Mouse (Mus musculus): ENCODE results near the gene Adgrb3.
A peak's percentile ranks its signal among the peaks of the same experiment; 100 is the strongest.

Gene Adgrb3

DNA sequence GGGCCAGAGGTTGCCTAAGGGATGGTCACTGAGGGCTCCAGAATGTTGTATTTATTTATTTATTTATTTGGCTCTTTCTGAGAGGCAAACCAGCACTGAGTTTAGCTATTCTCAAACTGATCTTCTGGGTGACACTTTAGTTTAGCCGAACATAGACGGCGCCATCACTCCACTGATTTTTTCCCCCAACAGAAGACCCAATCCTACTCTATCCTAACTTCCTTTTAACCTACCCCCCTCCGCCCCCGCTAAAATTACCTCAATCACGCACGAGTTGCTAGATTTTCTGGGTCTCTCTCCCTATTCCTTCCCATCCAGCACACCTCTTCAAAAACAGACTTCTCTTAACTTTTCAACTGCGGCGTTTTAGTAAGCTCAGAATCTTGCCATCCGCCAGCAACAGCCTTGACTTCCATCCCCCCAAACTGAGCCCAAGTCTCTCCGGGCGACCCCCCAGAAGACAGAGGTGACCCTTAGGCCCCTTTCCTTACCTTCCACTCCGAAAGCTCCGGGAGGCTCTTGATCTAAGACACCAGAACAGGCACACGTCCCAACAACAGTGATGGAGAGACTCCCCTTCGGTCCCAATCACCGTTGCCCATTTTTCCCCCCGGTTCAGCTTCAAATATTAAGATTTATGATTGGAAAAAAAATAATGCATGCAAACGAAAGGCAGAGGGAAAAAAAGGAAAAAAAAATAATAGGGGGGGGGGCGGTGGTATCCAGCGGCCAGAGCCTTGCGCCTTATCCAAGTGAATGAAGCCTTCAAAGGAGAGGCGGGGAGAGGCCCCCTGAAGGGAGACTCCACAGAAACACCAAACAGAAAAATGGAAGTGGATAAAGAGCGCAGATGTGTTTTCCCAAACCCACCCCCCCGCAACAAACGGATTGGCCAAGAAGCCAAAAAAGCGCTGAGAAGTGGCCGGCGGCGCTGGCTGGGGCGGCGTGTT, at the start of gene Adgrb3:
Gene Adgrb3 (minus strand): TSS at position 737 of the 950 bp plus-strand sequence.
- no peak for DNase-seq

DNA sequence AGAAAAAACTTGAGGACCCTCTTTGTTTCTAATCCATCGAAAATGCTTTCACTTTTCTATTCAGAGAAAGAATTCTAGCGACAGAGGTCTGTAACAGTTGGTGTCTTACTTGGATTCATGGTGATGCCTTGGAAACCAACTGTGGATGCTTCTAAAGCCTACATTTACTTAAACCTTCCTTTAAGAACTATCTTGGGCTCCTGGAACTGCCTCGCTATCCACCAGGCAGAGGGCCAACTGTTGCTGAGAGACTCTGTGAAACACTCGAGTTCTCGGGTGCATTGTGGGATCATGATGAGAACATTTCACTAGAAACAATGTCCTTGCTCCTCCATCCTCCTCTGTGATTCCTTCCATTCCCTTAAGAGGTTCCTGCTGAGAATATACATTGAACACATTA, 48.0 kb upstream of the Adgrb3 start:
- DNase-seq, result no peak

DNA sequence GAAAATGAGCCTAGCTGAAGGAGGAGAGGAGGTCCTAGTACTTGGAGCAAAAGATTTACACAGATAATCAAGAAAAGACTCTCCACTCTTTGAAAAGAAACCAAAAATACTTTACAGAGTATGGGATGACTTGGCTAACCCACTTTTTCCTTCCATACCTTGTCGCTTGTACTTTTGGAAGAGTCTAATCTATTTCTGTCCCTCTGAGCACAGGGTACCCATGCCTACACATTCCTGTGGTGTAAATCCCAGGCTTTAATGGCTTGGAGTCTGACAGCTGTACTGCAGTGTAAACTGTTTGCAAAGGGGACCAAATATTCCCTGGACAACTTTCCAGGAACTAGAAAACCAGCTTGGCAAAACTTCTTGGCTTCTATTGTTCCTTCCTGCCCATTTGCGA, 28.0 kb upstream of the Adgrb3 start:
- no peak for DNase-seq

DNA sequence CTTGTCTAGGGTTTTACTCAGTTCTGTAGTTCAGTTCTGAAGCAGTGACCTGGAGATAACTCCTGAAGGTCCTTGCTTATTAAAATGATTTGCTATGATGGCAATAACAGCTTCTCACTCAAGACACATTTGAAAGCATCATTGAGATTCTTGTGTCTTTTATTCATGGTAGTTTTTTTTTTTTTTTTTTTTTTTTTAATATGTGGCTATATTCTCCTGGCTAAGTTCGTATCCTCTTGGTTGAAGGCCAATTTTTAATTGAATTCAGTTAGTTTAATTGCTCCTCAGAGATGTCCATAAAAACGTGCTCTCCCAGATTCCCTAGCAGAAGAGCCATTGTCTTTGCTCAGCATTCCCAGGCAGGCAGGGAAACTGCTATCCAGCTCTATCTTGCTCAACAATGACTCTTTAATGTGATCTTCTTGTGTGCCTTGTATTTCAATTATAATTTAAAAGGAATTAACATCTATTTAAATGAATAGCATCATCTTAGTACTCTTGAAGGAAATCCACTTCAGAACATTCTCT, 25.0 kb upstream of the Adgrb3 start:
- DNase-seq, result no peak

DNA sequence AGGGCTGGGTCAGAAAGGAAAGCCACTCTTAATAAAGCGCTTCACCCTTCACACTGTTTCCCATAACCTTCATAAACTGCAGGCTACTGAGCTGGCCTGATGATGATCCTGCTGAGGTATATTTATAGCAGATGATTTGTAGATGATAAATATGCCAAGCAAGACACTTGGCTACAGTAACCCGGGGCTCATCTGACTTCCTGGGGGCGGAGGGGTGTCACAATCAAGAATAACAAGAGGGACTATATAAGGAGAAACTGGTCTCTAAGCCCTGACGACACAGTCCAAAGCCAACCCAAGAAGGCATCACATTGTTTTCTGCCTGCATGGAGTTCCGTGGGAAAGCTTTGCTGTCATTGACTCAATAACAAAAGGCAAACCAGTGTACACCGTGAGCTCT, 2.8 kb upstream of the Adgrb3 start:
- DNase-seq, result no peak

DNA sequence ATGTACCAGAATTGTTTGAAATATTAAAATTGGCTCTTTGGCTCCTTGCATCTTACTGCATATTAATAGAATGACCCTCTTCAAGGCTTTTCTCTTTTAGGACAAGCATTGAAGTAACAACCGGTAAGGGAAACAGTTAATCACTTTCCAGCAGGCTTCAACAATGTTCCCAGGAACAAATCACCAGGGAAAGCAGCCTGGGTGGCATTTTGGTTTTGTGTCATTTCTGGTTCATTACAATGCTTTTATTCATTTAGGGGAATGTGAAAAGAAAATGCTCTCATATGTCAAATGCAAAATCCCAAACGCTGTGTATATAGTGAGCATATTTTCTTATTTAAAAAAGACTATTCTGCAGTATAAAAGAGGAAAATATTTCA, 2.0 kb upstream of the Adgrb3 start:
- DNase-seq, result no peak

DNA sequence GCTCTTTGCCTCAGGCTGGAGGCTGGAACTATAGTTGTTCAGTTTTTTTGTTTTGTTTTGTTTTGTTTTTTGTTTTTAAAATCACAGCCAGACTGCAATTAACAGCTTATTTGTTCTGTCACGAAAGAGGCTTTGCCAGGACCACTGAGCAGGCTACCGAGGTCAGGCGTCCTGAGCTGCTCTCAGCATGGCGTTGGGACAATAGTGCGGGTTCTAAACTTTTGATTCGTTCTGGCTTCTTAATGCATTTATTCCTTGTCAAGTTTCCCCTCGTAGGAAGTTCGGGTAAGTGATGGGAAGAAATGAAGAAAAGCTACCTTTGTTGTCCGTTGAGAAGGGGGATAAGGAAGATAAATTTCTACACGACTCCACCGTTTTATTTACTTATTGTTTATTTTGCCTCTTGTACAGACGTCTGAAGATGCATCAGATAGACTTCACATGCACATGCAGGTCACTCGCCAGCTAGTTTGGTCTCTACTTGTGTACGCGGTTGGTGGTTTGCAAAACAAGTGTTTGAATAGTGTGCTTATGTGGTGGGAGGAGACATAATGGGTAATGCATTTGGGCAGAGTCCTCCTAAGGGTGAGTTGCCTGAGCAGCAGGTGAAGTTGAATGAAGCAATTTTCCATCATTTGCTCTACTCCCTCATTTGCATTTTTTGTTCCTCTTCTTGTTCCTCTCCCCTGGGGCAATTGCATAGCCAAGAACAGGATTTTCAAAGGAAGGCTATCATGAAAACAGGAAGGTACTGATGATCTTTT, 1.4 kb upstream of the Adgrb3 start:
- no peak for DNase-seq

DNA sequence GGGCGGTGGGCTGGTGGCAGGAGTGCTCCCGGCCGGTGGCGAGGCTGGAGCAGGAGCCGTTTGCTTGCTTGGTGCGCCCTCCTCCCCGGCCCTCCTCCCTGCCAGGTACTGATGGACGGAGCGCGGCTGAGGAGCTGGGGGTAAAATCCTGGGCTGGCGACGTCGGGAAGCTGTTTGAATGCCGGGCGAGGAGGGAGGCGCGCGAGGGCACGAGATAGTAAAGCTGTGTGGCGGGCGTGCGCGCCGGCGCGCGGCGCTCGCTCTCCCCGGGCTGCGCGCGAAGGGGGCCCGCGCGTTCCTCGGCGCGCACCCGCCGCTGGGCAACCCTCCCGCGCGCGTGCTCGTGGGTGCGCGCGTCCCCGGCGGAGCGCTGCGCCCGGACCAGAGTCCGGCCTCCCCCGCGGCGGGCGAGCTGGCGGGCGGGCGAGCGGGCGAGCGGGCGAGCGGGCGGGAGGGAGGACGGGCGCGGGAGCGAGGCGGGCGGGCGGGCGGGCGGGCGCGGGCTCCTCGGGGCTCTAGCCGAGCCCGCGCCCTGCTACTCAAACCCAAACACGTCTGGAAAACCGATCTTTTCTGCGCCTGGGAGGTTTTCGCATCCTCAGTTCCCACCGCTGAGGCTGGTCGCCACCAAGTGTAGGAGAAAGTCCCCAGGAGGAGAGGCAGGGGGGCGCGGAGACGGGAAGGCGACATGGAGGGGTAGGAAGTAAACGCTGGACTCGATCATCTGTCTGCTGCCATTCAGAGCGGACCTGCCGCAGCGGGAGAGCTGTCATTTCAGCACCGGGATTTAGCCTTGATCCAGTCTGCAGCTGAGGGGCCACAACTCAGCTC, 629 bp upstream of the Adgrb3 start:
- peak in 1 of 2 experiments; percentile 20 for DNase-seq

DNA sequence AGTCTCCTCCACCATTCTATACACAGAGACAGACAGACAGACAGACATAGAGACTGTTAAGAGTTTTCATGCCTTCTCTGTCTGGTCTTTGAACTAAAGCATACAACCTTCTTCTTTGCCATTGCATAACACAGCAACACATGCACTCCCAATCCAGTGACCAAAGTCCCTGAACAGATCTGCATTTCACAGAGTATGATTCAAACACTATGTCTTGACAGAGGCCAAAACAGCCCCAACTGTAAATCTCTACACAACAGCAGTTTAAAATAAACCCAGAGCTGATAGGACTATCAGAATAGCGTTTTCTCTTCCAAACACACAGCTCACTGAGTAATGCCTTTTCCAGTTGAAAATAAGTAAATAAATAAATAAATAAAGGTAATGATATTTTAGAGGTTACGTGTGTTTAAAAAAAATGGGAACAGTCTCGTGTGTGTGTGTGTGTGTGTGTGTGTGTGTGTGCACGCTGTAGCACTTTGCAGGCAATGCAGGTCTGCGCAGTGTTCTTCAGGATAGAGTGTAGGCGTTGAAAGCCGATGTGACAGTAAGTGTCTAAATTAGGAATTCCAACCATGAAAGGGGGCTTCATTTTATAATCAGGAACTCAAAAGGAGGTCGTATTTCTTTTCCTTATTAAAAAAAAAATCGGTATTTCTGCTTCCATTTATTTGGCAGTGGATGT, 1.3 kb downstream of the Adgrb3 start:
- DNase-seq, result no peak

DNA sequence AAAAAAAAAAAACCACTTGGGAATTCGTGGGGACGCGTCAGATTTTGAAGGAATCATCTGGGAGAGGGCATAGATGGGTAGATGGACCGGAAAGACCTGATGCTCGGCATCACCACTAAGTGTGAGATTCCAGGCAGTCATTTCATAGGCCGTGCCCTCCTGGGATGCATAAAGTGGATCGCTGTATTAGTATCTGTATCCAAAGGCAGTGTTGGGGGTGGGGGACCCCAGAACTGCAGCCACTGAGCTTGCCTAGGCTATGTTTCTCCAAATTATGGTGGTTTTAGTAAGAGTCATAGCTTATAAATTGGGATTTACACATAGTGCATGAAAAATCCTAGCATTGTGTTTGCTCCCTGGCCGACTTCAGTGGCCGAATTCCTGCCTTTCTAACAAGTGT, 2.1 kb downstream of the Adgrb3 start:
- DNase-seq, result no peak

DNA sequence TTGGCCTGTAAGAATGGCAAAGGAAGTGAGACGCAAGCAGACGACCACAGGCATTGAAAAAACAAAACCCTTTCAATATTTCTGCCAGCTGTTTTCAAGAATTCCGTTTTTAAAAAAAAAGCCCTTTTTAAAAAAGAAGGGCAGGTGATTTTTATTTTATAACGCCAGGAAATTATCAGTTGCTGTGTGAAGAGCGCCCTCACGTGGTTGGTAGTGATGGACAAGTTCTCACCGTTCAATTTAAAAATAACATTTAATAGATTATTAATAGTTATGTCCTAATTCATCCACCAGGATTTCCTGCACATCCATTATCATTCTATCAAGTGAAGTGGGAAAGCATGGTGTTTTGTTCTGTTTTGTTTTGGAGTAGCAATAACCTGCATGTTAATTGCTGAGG, 2.7 kb downstream of the Adgrb3 start:
- no peak for DNase-seq

DNA sequence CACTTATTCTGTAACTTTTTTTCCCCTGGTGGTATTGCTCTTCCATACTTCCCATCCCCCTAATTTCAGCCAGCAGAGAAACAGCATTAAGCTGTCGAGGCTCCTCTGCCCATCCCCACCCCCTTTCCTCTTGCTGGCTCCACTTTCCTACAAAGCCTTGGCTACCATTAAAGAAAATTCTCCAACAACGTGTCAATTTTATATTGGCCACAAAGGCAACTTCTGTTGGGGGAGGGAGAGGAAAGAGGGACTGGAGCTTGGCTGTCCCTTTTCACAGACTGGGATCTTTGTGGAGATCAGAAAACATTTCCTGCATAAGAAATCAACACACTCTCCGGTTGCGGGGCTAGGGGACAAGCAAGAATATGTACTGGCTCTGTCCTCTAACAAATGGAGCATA, 4.9 kb downstream of the Adgrb3 start:
- no peak for DNase-seq

DNA sequence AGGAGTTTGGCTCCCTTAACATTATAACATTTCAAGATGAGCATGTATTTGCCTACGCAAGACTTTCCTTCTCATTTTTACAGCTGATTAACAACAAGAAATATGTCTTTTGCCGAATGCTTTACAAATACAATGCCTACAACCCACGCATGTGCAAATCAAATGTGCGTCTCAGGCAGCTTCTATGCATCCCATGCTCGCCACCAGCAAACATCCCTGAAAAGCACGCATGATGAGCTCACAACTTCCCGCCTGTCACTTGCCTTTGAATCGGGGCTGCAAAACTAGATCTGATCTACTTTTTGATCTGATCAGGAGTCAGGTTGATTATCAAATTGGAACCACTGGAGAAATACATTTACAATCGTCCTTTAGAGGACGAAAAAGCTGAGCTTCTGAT, 5.5 kb downstream of the Adgrb3 start:
- DNase-seq, result no peak

DNA sequence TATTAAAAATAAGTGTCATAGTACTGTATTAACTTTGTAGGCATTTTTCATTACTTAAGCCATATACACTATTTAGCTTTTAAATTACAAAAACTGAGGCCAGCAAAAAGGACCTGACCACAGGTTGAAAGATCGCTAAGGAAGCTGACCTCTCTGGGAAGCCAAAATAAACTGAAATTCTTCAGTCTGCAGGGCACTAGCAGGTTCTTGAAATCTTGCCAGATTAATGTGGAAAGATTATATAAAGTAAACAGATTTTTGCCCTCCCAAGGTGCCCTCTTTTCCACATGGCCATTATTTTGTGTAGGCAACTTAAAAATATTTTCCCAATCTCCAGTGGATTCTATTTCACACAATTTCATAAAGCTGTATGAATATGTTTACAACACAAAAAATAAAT, 14.0 kb downstream of the Adgrb3 start:
- no peak for DNase-seq

DNA sequence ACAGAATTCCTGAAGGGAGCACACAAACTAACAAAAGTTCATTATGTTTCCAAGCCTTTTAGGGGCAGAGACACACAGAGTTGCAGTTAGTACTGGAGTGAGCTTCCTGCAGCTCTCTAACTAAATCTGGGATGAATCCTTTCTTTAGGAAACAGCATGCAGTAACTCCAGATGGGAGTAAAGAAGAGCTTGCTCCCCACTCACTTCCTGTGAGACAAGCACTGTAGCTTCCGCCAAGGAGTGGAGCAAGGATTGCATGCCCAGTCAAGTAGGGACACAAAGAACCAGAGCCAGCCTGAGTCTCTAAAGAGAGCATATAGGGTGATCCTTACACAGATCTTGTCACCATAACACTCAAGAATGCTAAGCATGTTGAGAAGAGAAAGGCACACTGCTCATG, 50.7 kb downstream of the Adgrb3 start:
- DNase-seq, result no peak

DNA sequence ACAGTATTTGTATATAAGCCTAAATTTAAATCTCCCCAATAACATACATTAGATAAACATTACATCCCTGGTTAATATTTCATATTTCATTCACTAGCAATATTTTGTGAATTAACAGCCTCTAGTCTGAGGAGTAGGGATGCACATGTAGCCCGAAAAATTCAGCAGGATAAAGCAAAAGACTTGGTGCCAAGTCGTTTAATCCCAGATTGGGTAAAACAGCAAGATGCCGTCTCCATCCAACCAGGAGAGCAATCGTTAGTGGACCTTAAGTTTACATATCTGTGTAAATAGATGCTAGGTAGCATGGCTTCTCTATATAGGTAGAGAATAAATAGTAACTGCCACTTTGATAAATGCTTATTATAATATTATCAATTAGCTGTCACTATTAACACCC, 52.0 kb downstream of the Adgrb3 start:
- no peak for DNase-seq

DNA sequence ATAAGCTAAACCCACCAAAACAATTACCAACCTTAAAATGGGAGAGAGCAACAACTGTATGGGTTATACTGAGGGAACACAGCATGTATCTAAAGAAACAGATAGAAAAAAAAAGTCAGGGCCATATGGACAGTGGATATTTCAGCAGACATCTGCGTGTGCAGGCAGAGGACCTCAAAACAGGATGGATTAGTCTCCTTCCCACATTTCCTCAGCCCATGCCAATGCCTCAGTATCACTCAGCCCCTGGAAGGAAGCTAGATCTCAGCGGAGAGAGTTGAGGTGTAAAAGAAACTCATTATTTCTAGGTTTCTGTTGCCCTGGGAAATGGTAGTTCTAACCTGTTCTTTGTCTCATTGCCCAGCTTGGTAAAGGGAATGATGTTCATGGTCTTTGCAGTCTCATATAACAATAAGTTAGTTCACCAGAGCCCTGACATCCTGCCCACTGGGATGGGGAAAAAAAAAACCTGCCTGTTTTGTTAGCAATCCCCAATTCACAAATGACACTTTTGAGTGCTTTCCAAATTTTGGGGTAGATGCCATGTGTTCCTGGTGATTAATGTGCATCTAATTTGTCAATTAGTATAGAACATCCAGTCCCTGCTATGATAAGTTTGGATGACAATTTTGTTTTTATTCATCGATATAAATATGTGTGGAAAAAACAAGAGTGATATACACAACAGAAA, 53.9 kb downstream of the Adgrb3 start:
- no peak for DNase-seq

DNA sequence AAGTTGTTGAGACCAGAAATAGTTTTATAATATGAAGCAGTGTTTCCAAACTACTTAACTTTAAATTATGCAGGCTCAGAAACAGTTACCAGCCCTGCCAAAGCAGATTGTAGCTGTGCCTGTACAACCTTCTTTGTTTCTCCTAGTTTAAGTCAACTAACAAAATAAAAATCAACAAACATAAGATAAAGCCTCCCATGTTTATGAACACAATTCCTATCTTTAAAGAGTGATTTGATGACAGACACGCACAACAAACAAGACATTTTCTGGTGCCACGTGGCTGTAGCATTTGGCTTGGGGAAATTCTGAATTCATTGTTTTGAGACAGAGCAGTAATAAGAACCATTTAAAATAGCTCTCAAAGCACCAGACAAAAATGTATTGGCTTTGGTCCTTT, 60.5 kb downstream of the Adgrb3 start:
- no peak for DNase-seq

DNA sequence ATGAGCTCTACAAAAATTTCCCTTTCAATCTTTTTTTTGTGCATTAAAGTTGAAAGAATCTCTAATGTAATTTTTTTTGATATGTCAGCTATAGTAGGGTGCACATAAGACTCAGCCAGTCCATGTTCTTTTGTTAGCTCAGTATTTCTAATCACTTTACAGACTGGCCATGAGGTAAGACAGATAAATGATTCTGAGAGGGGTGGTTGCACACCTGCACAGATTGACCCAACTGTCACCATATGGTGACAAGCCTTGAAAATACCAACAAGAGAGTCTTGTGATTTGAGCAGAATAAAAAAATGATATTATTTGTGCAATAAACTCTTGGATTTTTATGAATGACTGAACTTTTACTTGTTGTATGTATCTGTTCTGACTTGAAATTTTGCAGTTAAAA, 74.2 kb downstream of the Adgrb3 start:
- DNase-seq, result no peak

DNA sequence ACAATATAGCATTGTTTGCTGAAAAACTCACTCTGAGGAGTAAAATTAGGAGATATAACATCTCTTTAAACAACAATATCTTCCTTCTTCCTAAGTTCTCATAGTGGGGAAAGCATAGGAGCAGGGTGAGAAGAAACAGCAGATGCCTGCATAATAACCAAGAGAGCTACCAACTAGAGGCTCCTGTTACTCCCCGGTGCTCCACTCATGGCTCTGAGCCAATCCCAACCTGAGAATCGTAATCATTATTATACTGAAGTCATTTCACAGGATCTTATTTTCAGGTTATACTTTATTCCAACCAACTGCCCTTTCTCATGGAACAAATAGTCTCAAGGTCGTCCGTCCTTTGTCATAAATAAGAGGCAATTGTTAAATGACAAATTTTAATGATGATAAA, 75.0 kb downstream of the Adgrb3 start:
- DNase-seq, result no peak

DNA sequence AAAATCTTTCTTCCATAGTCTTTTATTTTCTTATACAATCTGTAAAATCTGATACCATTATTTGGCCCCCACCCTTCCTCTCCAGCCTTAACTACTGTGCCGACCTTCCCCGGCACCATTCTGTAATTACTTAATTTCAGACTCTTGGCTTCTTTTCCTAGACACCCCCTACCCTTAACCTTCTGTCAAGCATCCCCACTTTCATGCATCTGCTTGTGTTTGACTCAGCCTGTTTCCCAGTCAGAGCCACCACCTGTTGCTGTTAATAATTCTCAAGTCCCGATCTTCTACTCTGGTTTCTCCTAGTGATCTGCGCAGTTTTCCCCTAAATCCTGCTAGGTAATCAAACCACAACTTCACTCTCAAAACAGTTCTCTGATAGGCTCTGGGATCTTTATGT, 83.9 kb downstream of the Adgrb3 start:
- no peak for DNase-seq

DNA sequence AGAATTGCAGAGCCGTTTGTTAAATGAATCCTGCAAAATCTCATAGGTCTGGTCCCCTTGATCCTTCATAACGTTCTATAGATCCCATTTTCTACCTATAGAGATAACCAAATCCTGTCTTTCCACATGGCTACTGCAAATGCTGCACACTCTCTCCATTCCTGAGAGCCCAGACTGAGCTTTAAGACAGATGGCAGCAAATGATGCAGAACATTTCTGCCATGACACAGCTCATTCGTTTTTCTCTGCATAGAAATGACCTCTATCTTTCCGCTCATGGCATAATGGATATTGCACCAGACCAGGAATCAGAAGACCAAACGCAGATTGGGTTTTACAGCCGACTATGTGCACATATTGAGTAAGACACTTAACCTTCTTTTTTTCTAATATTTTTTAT, 84.8 kb downstream of the Adgrb3 start:
- no peak for DNase-seq

All from lung, postnatal 4 days (tissue).